Mouse (Mus musculus): ENCODE measurements around the gene Sec16b. TPM values are rescaled to one million over a fixed set of nuclear protein-coding genes. Genes with fewer than 3 reads are reported as not detected.
A peak's percentile ranks its signal among the peaks of the same experiment; 100 is the strongest.

Sec16b gene
- polyA plus RNA-seq, 1 experiment from 2014 or later, result 0.39 TPM

DNA sequence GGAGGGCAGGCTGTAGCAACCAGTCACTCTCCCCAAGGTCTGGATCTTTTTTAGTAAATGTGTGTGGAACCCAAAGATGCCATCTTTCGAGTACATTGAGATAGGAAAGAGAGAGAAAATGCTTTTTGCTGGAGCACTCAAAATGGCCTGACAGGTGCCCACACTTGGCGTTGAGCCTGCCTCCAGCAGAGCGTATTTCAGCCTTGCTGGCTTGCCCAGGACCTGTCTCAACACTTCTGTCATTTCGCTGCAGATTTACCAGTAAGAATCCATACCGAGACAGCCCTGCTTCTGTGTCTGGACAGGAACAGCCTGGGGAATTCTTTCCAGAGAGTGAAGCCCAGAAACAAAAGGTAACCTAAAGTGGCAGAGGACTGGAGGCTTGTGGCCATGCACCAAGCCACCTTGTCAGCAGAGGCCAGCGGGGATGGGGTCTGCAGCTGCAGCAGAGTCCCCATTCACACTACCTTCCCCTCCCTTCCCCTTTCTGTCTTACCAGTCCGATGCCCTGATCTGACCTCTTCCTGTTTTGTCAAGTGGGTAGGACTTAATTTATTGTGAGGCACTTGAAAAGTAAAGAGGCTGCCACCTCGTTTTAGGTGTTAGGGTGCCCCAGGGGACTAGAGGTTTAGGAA, 26.4 kb downstream of the Sec16b start:
- DNase-seq (ENCODE audit: low read depth, low spot score), result no peak
- no peak for TF ChIP-seq CTCF (IDR thresholded peaks at IDR 0.05)
- in situ Hi-C loops (cut with MboI; ENCODE audit: low pct_unique_long_range_greater_than_20kb), result no loop called here
- ChIA-PET CTCF (interaction anchor here (1.4 kb wide), 1 partner anchor 78 kb away, joined by 3 read pairs; no protein-coding TSS in a partner anchor), POLR2A (no interaction called here)
- ATAC-seq, result no peak
- H3K27me3 ChIP-seq, result no peaks in the 10 kb centered on the region

GRCm38 (mm10) chr1:157535571-157535970, 29.0 kb downstream of the Sec16b start:
- no peaks in the 10 kb centered on the region for H3K27me3 ChIP-seq
- ChIA-PET CTCF (interaction anchor here (0.9 to 4.8 kb wide), 10 partner anchors 13 to 246 kb away, joined by 3 to 21 read pairs (median 4); no protein-coding TSS in a partner anchor), POLR2A (no interaction called here)
- no peak for TF ChIP-seq CTCF (IDR thresholded peaks at IDR 0.05)
- in situ Hi-C loops (cut with MboI; ENCODE audit: low pct_unique_long_range_greater_than_20kb), result loop anchor here (5.0 kb wide), 1 partner anchor 238 kb away; no protein-coding TSS in a partner anchor
- DNase-seq (ENCODE audit: low read depth, low spot score) (no peak), ATAC-seq (no peak)

DNA sequence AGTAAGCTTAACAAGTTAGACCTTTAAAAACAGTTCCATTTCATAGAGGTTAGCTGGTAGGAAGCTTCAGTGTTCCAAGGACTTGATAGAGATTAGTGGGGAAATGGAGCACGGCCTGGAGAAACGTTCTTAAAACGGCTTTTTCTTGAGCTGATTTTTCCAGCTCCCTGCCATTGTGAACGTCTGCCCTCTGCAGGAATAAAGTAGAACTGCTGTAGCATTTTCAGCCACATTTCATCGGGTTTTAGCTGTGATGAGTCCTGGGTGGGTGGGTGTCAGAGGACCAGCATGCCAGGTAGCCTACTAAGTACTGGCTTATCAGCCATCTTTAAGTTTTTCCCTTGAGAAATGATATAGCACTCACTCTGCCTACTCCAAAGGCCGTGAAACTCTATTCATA, 29.9 kb downstream of the Sec16b start:
- peaks cover 4% of the 10 kb centered on the region for H3K27me3 ChIP-seq
- CTCF ChIA-PET, result interaction anchor here (0.7 to 4.8 kb wide), 23 partner anchors 9 to 247 kb away, joined by 3 to 21 read pairs (median 5); partner anchors contain the start of gene Sec16b
- in situ Hi-C loops (cut with MboI; ENCODE audit: low pct_unique_long_range_greater_than_20kb), result loop anchor here (5.0 kb wide), 1 partner anchor 239 kb away; no protein-coding TSS in a partner anchor
- POLR2A ChIA-PET, result no interaction called here
- ATAC-seq (peak; percentile 47), DNase-seq (ENCODE audit: low read depth, low spot score) (no peak)
- TF ChIP-seq CTCF (IDR thresholded peaks at IDR 0.05), result peak; percentile 79

DNA sequence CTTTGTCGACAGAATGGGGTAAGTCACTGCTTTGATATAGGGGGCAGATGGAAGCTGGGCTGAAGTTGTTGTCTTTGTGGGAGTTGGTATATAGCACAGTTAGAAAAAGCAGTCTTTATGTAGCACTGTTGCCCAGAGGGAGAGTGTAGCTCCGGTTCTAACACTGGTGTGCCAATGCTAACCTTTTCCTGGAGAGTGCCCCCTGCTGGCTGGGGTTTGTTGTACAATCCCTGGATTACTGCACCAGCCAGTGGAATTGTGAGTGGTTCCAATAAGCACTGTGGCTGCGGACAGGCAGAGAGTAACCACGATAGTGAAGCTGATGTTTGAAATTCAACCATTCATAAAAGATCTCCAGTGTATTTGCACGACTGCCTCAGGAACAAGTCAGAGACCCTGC, 31.1 kb downstream of the Sec16b start:
- no peak for DNase-seq (ENCODE audit: low read depth, low spot score)
- in situ Hi-C loops (cut with MboI; ENCODE audit: low pct_unique_long_range_greater_than_20kb), result loop anchor here (5.0 kb wide), 1 partner anchor 240 kb away; no protein-coding TSS in a partner anchor
- ChIA-PET CTCF (interaction anchor here (0.9 to 4.8 kb wide), 10 partner anchors 10 to 240 kb away, joined by 3 to 21 read pairs (median 6); no protein-coding TSS in a partner anchor), POLR2A (interaction anchor here (0.7 kb wide), 1 partner anchor 223 kb away, joined by 4 read pairs; no protein-coding TSS in a partner anchor)
- H3K27me3 ChIP-seq, result peaks cover 9% of the 10 kb centered on the region
- TF ChIP-seq CTCF (IDR thresholded peaks at IDR 0.05), result peak; percentile 67
- peak; percentile 67 for ATAC-seq

GRCm38 (mm10) chr1:157545056-157545455, 38.5 kb downstream of the Sec16b start:
- peaks cover 20% of the 10 kb centered on the region for H3K27me3 ChIP-seq
- in situ Hi-C loops (cut with MboI; ENCODE audit: low pct_unique_long_range_greater_than_20kb), result no loop called here
- ChIA-PET POLR2A (no interaction called here), CTCF (interaction anchor here (2.2 kb wide), 1 partner anchor 9 kb away, joined by 7 read pairs; no protein-coding TSS in a partner anchor)
- DNase-seq (ENCODE audit: low read depth, low spot score) (no peak), ATAC-seq (no peak)
- no peak for TF ChIP-seq CTCF (IDR thresholded peaks at IDR 0.05)

- ChIA-PET CTCF (interaction anchor here (1.0 to 1.3 kb wide), 2 partner anchors 10 to 1057 kb away, joined by 3 to 4 read pairs; no protein-coding TSS in a partner anchor), POLR2A (no interaction called here)
- no peak for ATAC-seq
- H3K27me3 ChIP-seq, result peaks cover 11% of the 10 kb centered on the region
- DNase-seq (ENCODE audit: low read depth, low spot score), result no peak
- in situ Hi-C loops (cut with MboI; ENCODE audit: low pct_unique_long_range_greater_than_20kb), result no loop called here
- no peak for TF ChIP-seq CTCF (IDR thresholded peaks at IDR 0.05)
These were observed 41.1 kb downstream of the Sec16b start for GRCm38 (mm10) chr1:157547658-157548057.

DNA sequence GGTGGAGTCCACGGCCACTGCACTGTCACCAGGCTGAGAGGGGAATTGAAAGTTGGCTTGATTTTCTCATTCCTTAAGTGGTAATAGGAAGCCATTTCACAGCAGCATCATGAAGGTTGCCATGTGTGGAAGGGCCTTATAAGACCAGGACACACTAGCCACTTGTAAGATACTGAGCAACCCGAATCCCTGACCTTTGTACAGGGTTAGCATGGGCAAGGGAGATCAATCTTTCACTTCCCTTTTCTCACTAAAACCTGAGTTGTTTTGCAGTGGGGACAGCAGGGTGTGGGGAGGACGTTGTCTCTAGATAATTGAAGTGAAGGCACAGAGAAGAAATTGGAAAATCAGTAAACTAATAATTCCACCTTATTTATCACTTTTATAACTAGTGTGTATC, 43.2 kb downstream of the Sec16b start:
- TF ChIP-seq CTCF (IDR thresholded peaks at IDR 0.05), result no peak
- DNase-seq (ENCODE audit: low read depth, low spot score), result no peak
- no peak for ATAC-seq
- POLR2A ChIA-PET, result no interaction called here
- CTCF ChIA-PET, result no interaction called here
- peaks cover 11% of the 10 kb centered on the region for H3K27me3 ChIP-seq
- in situ Hi-C loops (cut with MboI; ENCODE audit: low pct_unique_long_range_greater_than_20kb), result loop anchor here (5.0 to 25.0 kb wide), 5 partner anchors 195 to 1588 kb away; no protein-coding TSS in a partner anchor

- CTCF ChIA-PET, result interaction anchor here (0.7 to 2.0 kb wide), 5 partner anchors 10 to 1116 kb away, joined by 3 to 8 read pairs (median 4); no protein-coding TSS in a partner anchor
- peak; percentile 99 for TF ChIP-seq CTCF (IDR thresholded peaks at IDR 0.05)
- DNase-seq (ENCODE audit: low read depth, low spot score) (no peak), ATAC-seq (peak; percentile 76)
- in situ Hi-C loops (cut with MboI; ENCODE audit: low pct_unique_long_range_greater_than_20kb), result loop anchor here (5.0 to 25.0 kb wide), 5 partner anchors 192 to 1584 kb away; no protein-coding TSS in a partner anchor
- POLR2A ChIA-PET, result no interaction called here
- H3K27me3 ChIP-seq, result peaks cover 9% of the 10 kb centered on the region
These were observed 46.4 kb downstream of the Sec16b start for GRCm38 (mm10) chr1:157552749-157553451.

GRCm38 (mm10) chr1:157554163-157554562, 47.6 kb downstream of the Sec16b start:
- in situ Hi-C loops (cut with MboI; ENCODE audit: low pct_unique_long_range_greater_than_20kb), result loop anchor here (5.0 to 25.0 kb wide), 5 partner anchors 191 to 1583 kb away; no protein-coding TSS in a partner anchor
- TF ChIP-seq CTCF (IDR thresholded peaks at IDR 0.05), result no peak
- ChIA-PET POLR2A (no interaction called here), CTCF (interaction anchor here (1.7 to 2.0 kb wide), 2 partner anchors 18 to 1100 kb away, joined by 6 to 8 read pairs; no protein-coding TSS in a partner anchor)
- no peak for ATAC-seq
- no peaks in the 10 kb centered on the region for H3K27me3 ChIP-seq
- no peak for DNase-seq (ENCODE audit: low read depth, low spot score)
